Mouse (Mus musculus) ES-Bruce4 (cell line): Measurements from ENCODE around the gene Zdhhc21. TPM values are rescaled to one million over a fixed set of nuclear protein-coding genes. Genes with fewer than 3 reads are reported as not detected.

Experiments
- H3K27ac ChIP-seq: 2 replicates; pipeline ENCODE4 v1.5.1; 2012; ENCODE audit warnings: low read length, inconsistent platforms; ENCODE audit not compliant: insufficient read depth
- H3K27me3 ChIP-seq: 2 replicates; pipeline ENCODE4 v1.6.1; 2012; ENCODE audit warnings: mild to moderate bottlenecking, low read length, inconsistent platforms; ENCODE audit not compliant: control insufficient read depth, poor library complexity, insufficient read depth, severe bottlenecking
- H3K36me3 ChIP-seq: 2 replicates; pipeline ENCODE4 v1.6.1; 2012; ENCODE audit warnings: inconsistent platforms, mild to moderate bottlenecking, low read length, moderate library complexity; ENCODE audit not compliant: control insufficient read depth, poor library complexity, insufficient read depth, severe bottlenecking
- H3K4me1 ChIP-seq: one replicate; pipeline ENCODE4 v1.8.1; 2011; ENCODE audit warnings: low read length; ENCODE audit not compliant: control insufficient read depth, insufficient read depth
- H3K4me3 ChIP-seq: 2 replicates; pipeline ENCODE4 v1.5.1; 2011; ENCODE audit warnings: low read depth, mild to moderate bottlenecking, low read length
- H3K9ac ChIP-seq: 2 replicates; pipeline ENCODE4 v1.6.1; 2012; ENCODE audit warnings: low read depth, mild to moderate bottlenecking, inconsistent platforms; ENCODE audit not compliant: poor library complexity, severe bottlenecking
- H3K9me3 ChIP-seq: replicated peaks from 2 replicates; pipeline ENCODE4 v1.6.1; 2012; ENCODE audit warnings: mild to moderate bottlenecking, low read length, inconsistent platforms; ENCODE audit not compliant: control insufficient read depth, poor library complexity, insufficient read depth, severe bottlenecking
- CTCF ChIP-seq: IDR thresholded peaks from one replicate; pipeline ENCODE4 v1.8.1; 2011; ENCODE audit warnings: low read depth, low read length
- EP300 ChIP-seq: IDR thresholded peaks from 2 replicates; pipeline ENCODE4 v1.6.1; 2011; ENCODE audit warnings: low read depth, low read length; ENCODE audit not compliant: insufficient read depth
- POLR2A ChIP-seq: IDR thresholded peaks from one replicate; pipeline ENCODE4 v1.8.1; 2011; ENCODE audit warnings: low read length; ENCODE audit not compliant: insufficient read depth
- polyA plus RNA-seq: library from polyadenylated mRNA; stranded (reverse); fragments of >200 nt; gene quantifications from 2 replicates; pipeline ENCODE4 v1.2.4, GENCODE M21; 2011; ENCODE audit warnings: low read depth; ENCODE audit not compliant: missing spikeins, insufficient read depth, insufficient read length

The Zdhhc21 gene
- polyA plus RNA-seq, 1 experiment, result 41.6 TPM

GRCm38 (mm10) chr4:82886148-82886547 lies 26.4 kb upstream of the Zdhhc21 start:
- H3K4me1 ChIP-seq, result peaks cover 3% of the 10 kb centered on the region
- H3K4me3 ChIP-seq, result no peak overlapping the region
- no peak overlapping the region for H3K27ac ChIP-seq
- H3K27me3 ChIP-seq, result no peaks in the 10 kb centered on the region
- no peak for TF ChIP-seq POLR2A
- TF ChIP-seq EP300, result no peak
- H3K36me3 ChIP-seq, result no peaks in the 10 kb centered on the region
- H3K9me3 ChIP-seq, result no peaks in the 10 kb centered on the region
- no peak overlapping the region for H3K9ac ChIP-seq

GRCm38 (mm10) chr4:82885535-82885913 lies 25.8 kb upstream of the Zdhhc21 start:
- no peak overlapping the region for H3K27ac ChIP-seq
- no peaks in the 10 kb centered on the region for H3K9me3 ChIP-seq
- no peak overlapping the region for H3K9ac ChIP-seq
- no peaks in the 10 kb centered on the region for H3K36me3 ChIP-seq
- peaks cover 3% of the 10 kb centered on the region for H3K4me1 ChIP-seq
- TF ChIP-seq POLR2A (no peak), CTCF (no peak)
- no peaks in the 10 kb centered on the region for H3K27me3 ChIP-seq
- H3K4me3 ChIP-seq, result no peak overlapping the region

- no peaks in the 10 kb centered on the region for H3K36me3 ChIP-seq
- no peaks in the 10 kb centered on the region for H3K9me3 ChIP-seq
- no peak for TF ChIP-seq POLR2A
- TF ChIP-seq EP300, result no peak
- no peak for TF ChIP-seq CTCF
- H3K27me3 ChIP-seq, result no peaks in the 10 kb centered on the region
- no peak within 1 kb of the TSS for H3K27ac ChIP-seq
- H3K4me1 ChIP-seq, result peaks cover 3% of the 10 kb centered on the region
- H3K9ac ChIP-seq, result no peak within 1 kb of the TSS
- H3K4me3 ChIP-seq, result no peak within 1 kb of the TSS
Observed at GRCm38 (mm10) chr4:82884636-82885534, 25.1 kb upstream of the Zdhhc21 start, which contains the start of gene Cer1. TSS of gene Cer1 (minus strand) at chr4:82885148.

GRCm38 (mm10) chr4:82882500-82882899 lies 22.7 kb upstream of the Zdhhc21 start:
- TF ChIP-seq CTCF (peak; percentile 65), EP300 (no peak)
- no peaks in the 10 kb centered on the region for H3K27me3 ChIP-seq
- no peak overlapping the region for H3K27ac ChIP-seq
- H3K9ac ChIP-seq, result no peak overlapping the region
- H3K4me1 ChIP-seq, result peaks cover 3% of the 10 kb centered on the region
- no peak overlapping the region for H3K4me3 ChIP-seq
- no peaks in the 10 kb centered on the region for H3K9me3 ChIP-seq
- H3K36me3 ChIP-seq, result no peaks in the 10 kb centered on the region

- Histone ChIP-seq H3K27me3 (no peaks in the 10 kb centered on the region), H3K4me1 (peaks cover 3% of the 10 kb centered on the region), H3K36me3 (no peaks in the 10 kb centered on the region), H3K4me3 (no peak overlapping the region), H3K27ac (no peak overlapping the region), H3K9me3 (no peaks in the 10 kb centered on the region), H3K9ac (no peak overlapping the region)
- TF ChIP-seq EP300, result no peak
- no peak for TF ChIP-seq POLR2A
- TF ChIP-seq CTCF, result no peak
Observed at GRCm38 (mm10) chr4:82881366-82881765, 21.6 kb upstream of the Zdhhc21 start.

GRCm38 (mm10) chr4:82880243-82880642 lies 20.5 kb upstream of the Zdhhc21 start:
- no peak overlapping the region for H3K27ac ChIP-seq
- no peaks in the 10 kb centered on the region for H3K36me3 ChIP-seq
- TF ChIP-seq CTCF (no peak), EP300 (no peak), POLR2A (no peak)
- no peak overlapping the region for H3K9ac ChIP-seq
- no peaks in the 10 kb centered on the region for H3K27me3 ChIP-seq
- no peak overlapping the region for H3K4me3 ChIP-seq
- no peaks in the 10 kb centered on the region for H3K4me1 ChIP-seq
- no peaks in the 10 kb centered on the region for H3K9me3 ChIP-seq
